Mouse (Mus musculus): ENCODE data around the gene Depdc7.

- TF ChIP-seq GATA1 (IDR thresholded peaks at IDR 0.05; ENCODE audit: borderline replicate concordance, low read length): no peak
- no peak for TF ChIP-seq FLI1 (IDR thresholded peaks at IDR 0.05; ENCODE audit: low read length)
Measured at GRCm38 (mm10) chr2:104739691-104740090, 3.0 kb downstream of the Depdc7 start.

Data from megakaryocyte, embryonic 14.5 days (primary cell).